ENCODE assay signal across 11 mouse cellular contexts in the genomic region with DNA sequence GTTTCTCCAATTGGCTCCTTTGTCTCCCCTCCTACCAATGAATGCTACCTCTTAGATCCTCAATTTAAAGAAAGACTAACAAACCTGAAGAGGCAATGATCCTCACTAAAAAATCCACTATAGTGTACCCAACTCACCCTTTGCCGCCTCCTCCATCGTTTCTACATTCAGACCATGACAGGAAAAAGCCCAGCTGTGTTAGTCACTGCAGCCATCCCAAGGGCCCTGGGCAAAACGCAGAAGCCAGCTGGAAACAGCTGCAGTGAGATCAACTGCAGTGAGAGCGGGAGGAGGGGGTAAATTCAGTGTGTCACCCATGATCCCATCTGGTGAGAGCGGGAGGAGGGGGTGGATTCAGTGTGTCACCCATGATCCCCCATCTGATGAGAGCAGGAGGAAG. TPM values are rescaled to one million over a fixed set of nuclear protein-coding genes. Genes with fewer than 3 reads are reported as not detected.
DNase-seq lines count a peak whose midpoint lies in the region; ATAC-seq and TF ChIP-seq lines count a peak whose summit lies in the region.
"Had no signal": no experiment of that assay in that cellular context is flagged by ENCODE, and none has a peak within 500 bp of the region (broad histone marks: within the 10 kb centered on the region; RNA-seq: fewer than 3 reads in every experiment).

No protein-coding gene starts in this region.

- TF ChIP-seq CTCF in heart, adult 2 months (IDR thresholded peaks at IDR 0.05) = no peak
- no peak for TF ChIP-seq CTCF in olfactory bulb, adult 2 months (IDR thresholded peaks at IDR 0.05; ENCODE audit: insufficient read depth, low read depth, low read length)

- H3K4me3 ChIP-seq in heart, adult 2 months = no peak overlapping the region
- no peak overlapping the region for H3K4me3 ChIP-seq in heart, embryonic 12.5 days
- no peak overlapping the region for H3K4me3 ChIP-seq in olfactory bulb, adult 2 months (ENCODE audit: insufficient read depth, low read depth, low read length)
- H3K4me3 ChIP-seq in forebrain, embryonic 16.5 days (replicated peaks; ENCODE audit: low read length) = no peak overlapping the region
- H3K4me3 ChIP-seq: hindbrain, embryonic 13.5 days had no signal

- no peak for ATAC-seq in heart, embryonic 12.5 days (ENCODE audit: insufficient number of reproducible peaks, low FRiP score)
- ATAC-seq in forebrain, embryonic 16.5 days = no peak

- no peak for TF ChIP-seq POLR2A in heart, adult 2 months (IDR thresholded peaks at IDR 0.05; ENCODE audit: insufficient read depth, low read depth, low read length)
- TF ChIP-seq POLR2A in olfactory bulb, adult 2 months (IDR thresholded peaks at IDR 0.05; ENCODE audit: insufficient read depth, low read depth, low read length) = no peak

- no peaks in the 10 kb centered on the region for H3K27me3 ChIP-seq in heart, adult 2 months (ENCODE audit: control insufficient read depth, insufficient read depth, low read length)
- H3K27me3 ChIP-seq in heart, embryonic 12.5 days (replicated peaks) = no peaks in the 10 kb centered on the region
- H3K27me3 ChIP-seq in forebrain, embryonic 16.5 days (replicated peaks; ENCODE audit: control insufficient read depth, insufficient read depth, low read length) = no peaks in the 10 kb centered on the region
- H3K27me3 ChIP-seq: hindbrain, embryonic 13.5 days had no signal

- whole genome bisulfite sequencing in heart, adult 2 months = 48% methylated on average over 5 of the region's 5 CpGs
- 65% methylated on average over 5 of the region's 5 CpGs for WGBS in heart, embryonic 12.5 days
- 33% methylated on average over 5 of the region's 5 CpGs for WGBS in olfactory bulb, adult 2 months
- 80% methylated on average over 5 of the region's 5 CpGs for WGBS in forebrain, embryonic 16.5 days

- H3K79me2 ChIP-seq in heart, adult 2 months (replicated peaks; ENCODE audit: control insufficient read depth, insufficient read depth, low read length) = peaks cover 8% of the 10 kb centered on the region

- intact Hi-C loops in heart, adult 2 months (cut with DNase I) = no loop called here
- intact Hi-C loops in heart, postnatal 10 days (cut with DNase I) = no loop called here

- peaks cover 11% of the 10 kb centered on the region for H3K4me1 ChIP-seq in heart, adult 2 months (ENCODE audit: control insufficient read depth, insufficient read depth, low read length)
- H3K4me1 ChIP-seq in heart, embryonic 12.5 days (replicated peaks) = peaks cover 53% of the 10 kb centered on the region
- peaks cover 10% of the 10 kb centered on the region for H3K4me1 ChIP-seq in olfactory bulb, adult 2 months (ENCODE audit: control insufficient read depth, insufficient read depth, low read length)
- H3K4me1 ChIP-seq in forebrain, embryonic 16.5 days (replicated peaks; ENCODE audit: control insufficient read depth, insufficient read depth, low read length) = peaks cover 4% of the 10 kb centered on the region; the same call in 1 of the 2 replicates

- no peak overlapping the region; the same call in 1 of the 2 replicates for H3K27ac ChIP-seq in heart, adult 2 months
- no peak overlapping the region for H3K27ac ChIP-seq in heart, embryonic 12.5 days (ENCODE audit: poor library complexity, severe bottlenecking)
- H3K27ac ChIP-seq in olfactory bulb, adult 2 months (ENCODE audit: insufficient read depth, low read depth, low read length) = peak overlapping the region; percentile 47; the same call in 1 of the 2 replicates
- no peak overlapping the region for H3K27ac ChIP-seq in forebrain, embryonic 16.5 days (ENCODE audit: low read length)
- H3K27ac ChIP-seq: hindbrain, embryonic 13.5 days had no signal

- no peaks in the 10 kb centered on the region for H3K9me3 ChIP-seq in heart, embryonic 12.5 days (replicated peaks)
- H3K9me3 ChIP-seq in forebrain, embryonic 16.5 days (ENCODE audit: control insufficient read depth, low read length) = no peaks in the 10 kb centered on the region
- H3K9me3 ChIP-seq: hindbrain, embryonic 13.5 days had no signal

- peak; percentile 54 to 71 for DNase-seq in heart, adult 2 months
- DNase-seq in retina, postnatal 1 day = peak; percentile 49
- no peak for DNase-seq in retina, embryonic 14.5 days (ENCODE audit: low spot score)
- peak; percentile 76 to 77 for DNase-seq in heart, postnatal 10 days
- DNase-seq in adrenal gland, adult (ENCODE audit: inconsistent age in 2 of 2, low spot score in 1 of 2) = no peak
- DNase-seq: cerebellum, adult 9-11 months; midbrain, embryonic 14.5 days had no signal

- no peak overlapping the region for H3K4me2 ChIP-seq in heart, embryonic 12.5 days
- H3K4me2 ChIP-seq in forebrain, embryonic 16.5 days (ENCODE audit: low read length) = no peak overlapping the region
- H3K4me2 ChIP-seq: hindbrain, embryonic 13.5 days had no signal

- H3K9ac ChIP-seq in heart, adult 2 months (ENCODE audit: low read depth, low read length) = no peak overlapping the region
- no peak overlapping the region for H3K9ac ChIP-seq in heart, embryonic 12.5 days
- H3K9ac ChIP-seq in forebrain, embryonic 16.5 days (replicated peaks; ENCODE audit: low read depth, low read length) = no peak overlapping the region
- H3K9ac ChIP-seq: hindbrain, embryonic 13.5 days had no signal

- peaks cover 2% of the 10 kb centered on the region for H3K36me3 ChIP-seq in heart, adult 2 months (ENCODE audit: control insufficient read depth, insufficient read depth, low read length)
- no peaks in the 10 kb centered on the region for H3K36me3 ChIP-seq in heart, embryonic 12.5 days
- no peaks in the 10 kb centered on the region for H3K36me3 ChIP-seq in forebrain, embryonic 16.5 days (ENCODE audit: control insufficient read depth, insufficient read depth)
- H3K36me3 ChIP-seq: hindbrain, embryonic 13.5 days had no signal

- no peak for TF ChIP-seq EP300 in heart, adult 2 months (IDR thresholded peaks at IDR 0.05; ENCODE audit: insufficient read depth, low read depth, low read length)

RNA-seq across cellular contexts. Expression of a gene that starts 28.0 kb away (rescaled TPM):
- total RNA-seq in heart, adult 2 months (2021) = 100 to 1,000 TPM; 106 to 110 TPM
- 86.0 and 145 TPM in 2 replicates for polyA plus RNA-seq in heart, adult 2 months (2012; rRNA removed)
- polyA plus RNA-seq in heart, embryonic 12.5 days (2016; fragmentation: Nextera tagmentation; extraction: Ambion mirVana) = 87.6 and 97.4 TPM in 2 replicates
- total RNA-seq in heart, postnatal 10 days (2021) = 100 to 1,000 TPM; 134 to 153 TPM
- polyA plus RNA-seq in olfactory bulb, adult 2 months (2012; ENCODE audit: insufficient read depth, insufficient read length, low replicate concordance, missing spikeins) = 46.1 TPM in 1 of 2 replicates, not detected in the other
- 212 and 226 TPM in 2 replicates for polyA plus RNA-seq in forebrain, embryonic 16.5 days (2015; fragmentation: Nextera tagmentation; extraction: Ambion mirVana)

Comparison
In these comparisons a context has a peak if more than half of its experiments do, and no peak if none do; other contexts are left out.
1. DNase-seq: peak in heart, adult 2 months (2 of 2), retina, postnatal 1 day (single experiment) and heart, postnatal 10 days (2 of 2); none in retina, embryonic 14.5 days (single experiment) and adrenal gland, adult (0 of 2).